Mouse (Mus musculus) layer of hippocampus, postnatal 25 days (tissue): ENCODE data around the gene Dok5. TPM values are rescaled to one million over a fixed set of nuclear protein-coding genes. Genes with fewer than 3 reads are reported as not detected.

Experiments used
- DNase-seq, 2 experiments: peaks; one replicate each; pipeline ENCODE4 v3.0.0; 2022; ENCODE audit warnings: mixed read lengths in 2 of 2, low spot score in 1 of 2; ENCODE audit errors: extremely low spot score in 1 of 2
- total RNA-seq, 2 experiments: library from RNA; stranded (reverse); gene quantifications; 2 replicates each; pipeline ENCODE4 v1.2.3; 2021

Gene Dok5
- total RNA-seq, 2 experiments from 2014 or later: 14.8 to 15.6 TPM

DNA sequence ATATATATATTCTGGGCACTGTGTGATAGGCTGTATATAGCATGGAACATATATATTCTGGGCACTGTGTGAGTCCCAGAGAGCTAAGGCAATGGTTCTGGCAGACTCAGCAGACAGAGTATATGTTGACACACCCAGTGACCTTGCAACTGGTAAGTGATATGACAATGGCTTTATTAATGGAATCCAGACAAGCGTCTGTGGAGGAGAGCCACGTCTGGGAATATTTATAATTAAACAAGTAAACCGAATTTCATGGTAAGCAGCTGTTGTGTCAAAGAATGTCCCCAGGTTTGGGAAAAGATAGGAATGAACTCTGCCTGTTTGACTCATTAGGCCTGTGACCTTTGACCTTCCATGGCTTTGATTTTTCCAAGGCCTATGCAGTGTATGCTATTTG, 2.8 kb downstream of the Dok5 start:
- DNase-seq: no peak

DNA sequence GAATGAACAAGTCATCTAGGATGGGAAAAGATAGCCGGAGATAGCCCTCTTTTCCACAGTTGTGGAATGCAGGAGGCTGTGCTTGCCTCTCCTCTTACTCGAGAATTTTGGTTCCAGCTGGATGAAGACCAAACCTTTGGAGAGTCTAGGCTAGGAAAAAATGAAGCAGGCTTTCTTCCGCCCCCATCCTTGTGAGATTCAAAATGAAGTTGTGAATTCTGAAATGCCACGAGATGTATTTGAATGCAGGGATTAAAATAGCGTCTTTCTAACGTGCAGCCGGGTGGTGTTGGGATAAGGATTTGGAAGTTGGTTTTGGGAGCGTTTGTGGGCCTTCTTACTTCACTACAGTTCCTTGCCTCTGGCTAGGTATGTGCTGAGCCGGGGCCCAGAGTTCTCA, 6.8 kb downstream of the Dok5 start:
- no peak for DNase-seq

DNA sequence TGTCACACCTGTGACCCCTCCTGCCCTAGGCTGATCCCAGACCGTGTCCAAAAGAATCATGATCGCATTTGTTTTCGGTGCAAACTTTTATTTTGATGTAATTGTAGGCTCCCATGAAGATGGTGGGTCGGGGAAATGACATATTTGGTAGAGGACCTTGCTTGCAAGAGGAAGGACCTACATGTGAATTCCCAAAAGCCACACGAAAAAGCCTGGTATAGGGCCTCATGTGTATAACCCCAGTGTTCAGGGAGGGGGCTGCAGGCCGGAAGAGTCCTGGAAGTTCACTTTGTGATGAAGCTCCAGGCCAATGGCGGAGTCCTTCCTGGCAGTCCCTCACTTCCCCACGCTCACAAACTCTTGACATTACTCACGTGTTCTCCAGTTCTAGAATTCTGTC, 7.3 kb downstream of the Dok5 start:
- DNase-seq: no peak

DNA sequence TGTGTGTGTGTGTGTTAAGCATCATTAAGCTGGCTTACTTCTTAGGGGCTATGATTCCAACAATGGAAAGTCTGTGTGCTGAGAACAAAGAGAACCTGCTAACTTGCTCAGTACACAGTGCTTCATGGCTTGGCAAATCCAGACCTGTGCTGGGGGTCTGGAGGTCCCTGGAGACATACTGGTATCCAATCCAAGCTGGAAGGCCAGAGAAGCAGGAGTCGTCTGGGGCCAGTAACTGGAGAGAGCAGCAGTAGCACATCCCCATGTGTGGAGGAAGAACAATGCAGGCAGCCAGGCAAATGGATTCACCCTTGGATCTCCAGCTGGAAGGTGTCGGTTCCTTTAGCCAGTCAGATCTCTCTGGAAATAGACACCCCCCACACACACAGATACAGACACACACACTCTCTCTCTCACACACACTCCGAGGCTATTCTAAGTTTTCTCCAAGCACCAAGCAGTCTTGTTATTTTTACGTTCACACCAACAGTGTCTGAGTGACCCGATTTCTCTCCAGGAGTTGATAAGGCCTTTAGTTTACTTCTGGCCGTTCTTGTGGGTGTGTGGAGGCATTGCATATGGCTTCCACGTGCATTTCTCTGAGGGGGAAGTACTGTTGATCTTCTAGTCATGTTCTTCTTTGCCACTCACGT, 8.2 kb downstream of the Dok5 start:
- no peak for DNase-seq

DNA sequence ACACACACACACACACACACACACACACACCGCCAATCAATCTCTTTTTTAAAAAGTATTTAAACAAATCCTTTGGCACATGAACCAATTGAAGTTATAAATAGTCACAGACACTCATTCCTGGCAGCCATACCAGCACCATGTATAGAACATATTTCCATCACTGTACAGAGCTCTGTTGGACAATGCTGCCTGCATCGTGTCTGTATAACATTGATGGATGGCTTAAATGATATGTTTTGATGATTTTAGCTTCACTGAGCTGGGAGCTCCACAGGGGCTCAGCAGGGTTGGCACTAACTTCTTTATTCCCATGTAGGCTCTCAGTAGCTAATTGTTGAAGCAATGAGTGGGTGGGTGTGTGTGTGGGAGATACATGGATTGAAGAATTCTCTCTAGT, 11.9 kb downstream of the Dok5 start:
- no peak for DNase-seq

DNA sequence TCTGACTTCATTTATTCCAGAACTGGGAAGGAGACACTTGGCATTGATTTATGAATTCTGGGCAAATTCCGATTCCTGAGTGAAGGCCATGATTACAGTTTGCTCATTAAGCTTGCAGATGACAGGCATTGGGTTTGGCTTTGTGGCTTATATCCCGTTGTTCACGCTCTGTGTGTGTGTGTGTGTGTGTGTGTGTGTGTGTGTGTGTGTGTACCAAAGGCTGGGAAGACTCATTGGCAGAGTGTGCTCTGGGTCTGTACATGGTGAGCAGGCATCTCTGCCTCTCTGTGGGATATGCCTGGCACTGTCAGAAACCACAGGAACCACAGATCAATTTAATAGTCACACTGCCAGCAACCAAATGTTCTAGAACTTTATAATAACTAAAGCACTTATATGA, 17.3 kb downstream of the Dok5 start:
- DNase-seq: no peak

DNA sequence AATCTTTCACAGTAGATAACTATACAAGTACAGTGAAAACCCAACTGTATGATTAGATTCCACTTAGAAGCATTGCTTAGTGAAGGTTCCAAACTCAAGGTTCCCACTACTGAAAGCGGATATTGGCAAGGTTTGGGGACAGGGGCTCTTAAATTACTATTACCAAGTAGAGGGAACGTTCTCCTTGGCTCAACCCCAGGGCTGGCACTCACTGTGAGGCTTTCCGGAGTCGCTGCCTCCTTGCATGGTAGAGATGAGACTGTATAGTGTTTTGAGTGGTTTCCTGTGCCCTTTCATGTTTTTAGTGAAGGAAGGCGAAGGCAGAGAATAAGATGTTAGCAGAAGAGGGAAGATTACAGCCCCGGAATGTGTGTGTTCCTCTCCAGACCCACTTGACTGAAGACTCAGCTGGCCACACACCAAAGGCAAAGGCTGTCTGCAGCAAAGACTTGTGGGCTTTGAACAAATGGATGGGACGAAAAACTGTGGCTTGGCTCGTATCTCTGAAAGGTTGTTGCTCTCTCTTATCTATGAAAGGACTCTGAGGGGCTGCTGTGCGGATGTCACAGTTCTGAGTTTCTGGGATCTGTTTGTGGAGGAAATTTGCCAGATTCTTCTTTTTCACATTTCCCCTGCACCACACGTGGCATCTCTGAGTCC, 20.7 kb downstream of the Dok5 start:
- DNase-seq: no peak

DNA sequence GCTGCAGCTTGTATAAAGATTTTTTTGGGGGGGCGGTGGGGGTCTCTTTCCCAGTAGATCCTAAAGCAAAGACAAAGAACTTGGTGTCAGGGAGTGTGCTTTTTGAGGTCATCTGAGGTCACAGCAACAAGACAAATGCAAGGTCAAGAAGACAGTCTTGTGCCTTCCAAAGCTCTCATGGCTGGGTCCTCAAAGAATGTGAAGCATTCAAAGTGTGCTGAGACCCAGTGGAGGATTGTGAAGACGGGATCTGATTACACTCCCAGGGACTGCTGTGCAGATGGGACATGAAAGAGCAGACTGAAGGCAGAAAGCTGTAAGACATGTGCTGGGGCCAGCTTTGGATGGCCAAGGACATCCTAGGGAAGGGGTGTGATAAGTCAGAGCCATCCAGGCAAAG, 24.2 kb downstream of the Dok5 start:
- DNase-seq: no peak

DNA sequence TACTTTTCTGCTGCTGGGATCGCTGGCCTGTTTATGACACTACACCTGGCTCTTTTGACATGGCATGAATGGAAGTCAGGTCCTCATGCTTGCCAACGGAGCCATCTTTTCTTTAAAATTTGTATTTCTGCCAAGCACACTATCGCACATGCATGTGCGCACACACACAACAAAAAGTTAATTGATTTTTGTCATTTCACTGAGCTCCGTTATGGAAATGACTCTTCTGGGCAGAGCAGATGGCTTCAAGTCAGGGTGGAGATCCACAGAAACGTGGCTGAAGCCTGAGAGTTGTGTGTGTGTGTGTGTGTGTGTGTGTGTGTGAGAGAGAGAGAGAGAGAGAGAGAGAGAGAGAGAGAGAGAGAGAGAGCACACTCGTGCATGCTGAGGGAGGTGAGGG, 25.1 kb downstream of the Dok5 start:
- no peak for DNase-seq

DNA sequence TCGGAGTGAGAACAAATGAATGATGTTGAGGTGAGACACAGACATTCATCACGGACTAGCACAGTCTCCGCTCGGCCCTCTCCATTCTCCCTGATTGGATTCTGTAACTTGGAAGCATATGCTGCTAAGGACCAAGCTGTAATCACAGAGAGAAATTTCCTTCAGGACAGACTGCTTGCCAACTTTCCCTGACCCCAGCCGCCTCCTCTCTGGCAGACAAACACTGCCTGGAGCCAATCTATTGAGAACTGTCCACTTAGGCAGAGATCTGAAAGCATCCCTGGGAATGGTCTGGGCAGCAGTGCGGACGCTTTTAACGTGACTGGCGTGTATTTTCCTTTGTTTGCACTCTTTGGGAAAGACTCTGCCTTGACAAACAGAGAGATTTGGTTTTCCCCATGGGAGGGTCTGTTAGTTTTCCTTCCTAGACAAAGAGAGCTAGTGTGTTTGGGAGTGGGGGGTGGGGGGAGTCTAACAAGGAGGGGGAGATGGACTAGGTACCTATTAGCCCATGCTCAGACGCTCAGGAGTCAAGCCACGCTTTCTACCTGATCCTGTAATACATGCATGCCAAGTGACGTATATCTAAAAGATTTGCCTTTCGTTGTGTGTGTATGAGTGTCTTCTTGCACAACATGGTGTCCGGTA, 25.7 kb downstream of the Dok5 start:
- DNase-seq: no peak

DNA sequence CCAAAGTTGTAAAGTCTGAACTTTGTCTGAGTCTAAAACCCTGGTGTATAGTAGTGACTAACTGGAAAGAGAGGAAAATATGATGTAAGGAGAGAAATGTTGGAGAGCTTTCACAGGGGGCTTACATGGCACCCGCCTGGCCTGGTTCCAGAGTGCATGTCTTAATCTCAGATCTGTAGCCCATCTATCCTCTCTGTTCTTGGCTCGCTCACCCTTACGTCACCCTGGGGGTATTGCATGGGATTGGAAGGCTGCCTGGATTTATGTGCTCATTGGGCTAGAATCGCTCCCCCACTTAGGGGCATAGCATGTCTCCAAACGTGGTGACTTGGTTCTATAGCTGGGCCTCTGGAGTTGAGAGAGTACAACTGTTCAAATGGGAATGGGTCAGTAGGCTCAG, 26.6 kb downstream of the Dok5 start:
- DNase-seq: no peak

DNA sequence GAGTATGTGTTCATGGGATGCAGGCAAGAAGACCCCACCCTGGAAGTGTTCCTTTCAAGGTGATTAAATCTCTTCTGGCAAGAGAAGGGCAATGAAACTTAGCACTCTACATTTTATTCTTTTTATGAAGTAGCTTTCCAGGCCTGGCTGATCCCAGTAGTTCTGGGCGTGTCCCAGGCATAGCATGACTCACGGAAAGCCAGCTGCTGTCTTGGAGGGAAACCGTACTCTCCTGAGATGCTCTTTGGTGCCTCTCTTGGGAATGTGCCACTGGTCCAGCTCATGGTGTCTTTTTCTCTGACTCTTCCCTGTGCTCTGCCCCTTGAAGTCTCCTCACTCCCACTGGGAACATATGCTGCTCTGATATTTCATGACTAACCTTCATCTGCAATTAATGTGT, 33.1 kb downstream of the Dok5 start:
- DNase-seq: no peak

DNA sequence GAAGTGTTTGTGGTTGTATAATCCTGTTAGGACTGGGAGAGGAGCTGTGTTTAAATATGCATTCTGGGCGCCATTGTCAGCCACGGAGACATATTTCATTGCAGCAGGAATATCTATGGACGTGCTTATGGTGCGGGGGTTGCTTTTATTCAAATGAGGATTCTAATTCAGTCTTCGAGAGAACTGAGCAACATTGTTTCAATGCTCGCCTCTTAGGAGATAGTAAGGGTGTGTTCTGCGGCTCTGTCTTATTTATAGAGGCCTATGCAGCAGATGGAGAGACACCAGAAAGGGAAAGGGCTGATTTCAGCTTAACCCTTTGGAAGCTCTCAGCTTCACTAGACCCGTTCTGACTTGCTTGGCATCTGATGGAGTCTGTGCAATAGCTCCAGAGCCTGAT, 35.6 kb downstream of the Dok5 start:
- DNase-seq: no peak

DNA sequence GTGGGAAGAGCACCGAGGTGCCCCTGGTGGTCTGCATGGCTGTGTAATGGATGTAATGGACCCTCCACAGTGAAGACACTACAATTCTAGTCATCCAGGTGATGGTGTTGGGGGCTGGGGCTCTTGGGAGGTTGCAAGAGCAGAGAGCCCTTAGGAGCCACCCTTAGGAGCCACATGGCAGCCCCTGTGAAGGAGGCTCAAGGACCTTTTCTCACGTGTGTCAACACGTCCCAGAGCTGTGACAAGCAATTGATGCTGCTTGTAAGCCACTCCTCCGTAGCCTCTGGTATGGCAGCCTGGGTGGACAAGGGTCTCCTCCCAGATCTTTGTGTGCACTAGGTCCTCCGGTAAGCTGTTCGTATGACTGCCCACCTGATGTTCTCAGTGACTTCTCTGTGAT, 37.1 kb downstream of the Dok5 start:
- no peak for DNase-seq

DNA sequence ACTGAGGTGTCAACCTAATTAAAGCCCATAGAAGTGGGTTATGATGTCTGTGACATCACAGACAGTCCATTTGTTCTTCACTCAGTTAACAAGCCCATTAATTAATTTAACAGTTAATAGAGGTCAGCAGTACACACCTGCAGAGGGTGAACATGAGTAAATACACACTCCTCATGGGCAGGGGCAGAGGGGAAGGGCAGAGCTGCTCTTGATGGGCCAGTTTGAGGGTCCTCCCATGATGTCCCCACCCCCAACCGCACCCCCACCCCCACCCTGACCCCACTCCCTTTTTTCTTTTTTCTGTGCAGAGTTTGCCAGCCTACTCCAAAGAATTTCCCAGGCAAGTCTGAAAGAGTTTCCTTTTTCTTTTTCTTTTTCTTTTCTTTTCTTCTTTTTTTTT, 39.9 kb downstream of the Dok5 start:
- DNase-seq: no peak

DNA sequence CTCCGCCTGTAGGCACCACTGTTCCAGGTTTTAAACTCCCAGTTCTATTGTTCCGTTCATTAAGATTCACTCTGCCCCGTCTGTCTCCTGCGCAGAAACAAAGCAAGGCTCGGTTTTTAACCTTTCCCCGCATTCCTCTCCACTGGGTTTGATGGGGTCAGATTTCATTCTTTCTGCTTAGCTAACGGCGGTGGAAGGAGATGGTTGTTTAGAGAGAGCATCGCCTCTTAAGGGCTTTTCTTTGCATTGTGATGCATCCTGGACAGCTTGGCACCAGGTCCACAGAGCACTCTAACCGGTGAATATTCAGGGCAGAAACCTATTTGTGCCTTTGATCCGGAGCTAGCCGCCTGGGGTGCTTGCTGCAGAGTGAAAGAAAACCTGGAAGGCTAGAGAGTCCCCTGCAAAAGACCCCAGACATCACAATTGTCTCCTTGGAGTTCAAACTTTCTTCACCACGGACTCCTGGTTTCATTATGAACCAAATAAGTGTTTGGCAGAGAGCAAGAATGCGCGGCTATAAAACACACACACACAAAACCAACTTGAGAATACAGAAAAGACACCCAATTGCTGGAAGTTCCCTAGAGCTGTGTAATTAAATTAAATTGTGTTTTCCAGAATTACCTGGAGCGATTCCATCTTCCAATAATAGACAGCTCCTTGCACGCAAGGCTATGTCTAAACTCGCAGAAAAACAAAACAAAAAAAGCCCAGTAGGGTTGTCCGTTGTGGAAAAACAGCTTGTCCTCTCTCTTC, 40.7 kb downstream of the Dok5 start:
- DNase-seq: no peak

DNA sequence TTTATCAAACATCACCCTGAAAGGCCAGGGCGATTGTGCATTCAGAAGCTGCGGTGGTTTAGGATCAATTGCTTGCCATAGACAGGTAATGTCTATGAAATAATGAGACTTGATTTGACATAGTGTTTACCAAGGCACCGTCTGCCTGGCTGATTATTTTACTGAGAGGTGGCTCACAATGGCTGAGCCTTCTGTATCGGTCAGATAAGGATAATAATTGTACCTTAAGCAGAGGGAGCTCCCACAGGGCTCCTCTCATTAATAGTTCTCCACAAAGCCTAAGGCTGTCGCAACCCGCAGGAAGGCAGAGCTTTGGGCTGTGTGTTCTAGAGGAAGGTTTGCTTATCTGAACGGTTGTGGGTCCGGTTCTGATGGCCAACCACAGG, 41.3 kb downstream of the Dok5 start:
- no peak for DNase-seq

DNA sequence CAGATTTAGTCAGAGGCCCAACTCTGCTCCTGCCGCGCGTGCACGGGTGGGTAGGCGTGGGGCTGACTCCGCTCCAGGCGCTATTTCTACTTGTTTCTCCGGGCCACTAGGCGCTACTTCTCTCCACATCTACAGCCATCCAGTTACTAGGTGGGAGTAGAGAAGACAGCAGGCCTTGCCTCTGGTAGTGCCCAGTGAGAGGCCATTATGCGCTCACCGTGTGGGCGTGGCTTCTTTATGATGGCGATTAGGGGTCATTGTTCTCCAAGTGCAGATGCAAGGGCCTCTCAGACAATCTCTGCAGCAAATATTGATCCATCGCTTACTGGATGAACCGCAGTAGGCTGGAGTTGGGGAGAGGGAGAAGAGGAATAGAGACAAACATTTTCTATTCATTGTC, 44.0 kb downstream of the Dok5 start:
- DNase-seq: no peak

DNA sequence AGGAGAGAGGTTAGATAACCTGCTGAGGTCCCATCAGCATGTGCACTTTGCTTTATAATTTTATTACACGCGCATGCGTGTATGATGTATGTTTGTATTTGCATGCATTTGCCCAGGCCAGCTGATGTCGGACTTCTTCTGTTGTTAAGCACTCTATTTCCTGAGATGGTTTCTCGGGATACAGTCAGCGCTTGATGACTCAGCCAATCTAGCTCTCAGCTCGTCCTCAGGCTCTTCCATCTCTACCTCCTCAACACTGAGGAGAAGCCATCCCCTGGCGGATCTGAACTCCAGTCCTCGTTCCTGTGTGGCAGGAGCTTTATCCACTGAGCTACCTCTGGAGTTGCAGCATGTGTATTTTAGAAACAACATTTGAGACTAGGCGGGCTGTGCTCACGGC, 44.5 kb downstream of the Dok5 start:
- no peak for DNase-seq

DNA sequence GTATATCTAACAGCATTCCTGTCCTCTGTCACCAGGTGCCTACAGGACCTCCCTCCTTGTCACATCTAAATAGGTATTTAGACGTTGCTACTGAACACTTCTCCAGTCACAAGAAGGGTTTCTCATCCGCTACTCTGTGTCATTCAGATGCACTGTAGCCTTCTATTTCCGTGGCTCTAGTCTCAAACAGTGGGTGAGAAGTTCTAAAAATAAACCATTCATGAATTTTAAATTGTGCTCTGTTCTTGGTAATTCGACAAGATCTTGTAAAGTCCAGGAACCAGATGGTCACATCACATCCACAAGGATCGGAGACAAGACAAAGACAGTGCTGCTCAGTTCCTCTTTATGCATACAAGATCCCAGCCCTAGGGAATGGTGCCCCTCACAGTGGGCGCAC, 46.0 kb downstream of the Dok5 start:
- DNase-seq: no peak

DNA sequence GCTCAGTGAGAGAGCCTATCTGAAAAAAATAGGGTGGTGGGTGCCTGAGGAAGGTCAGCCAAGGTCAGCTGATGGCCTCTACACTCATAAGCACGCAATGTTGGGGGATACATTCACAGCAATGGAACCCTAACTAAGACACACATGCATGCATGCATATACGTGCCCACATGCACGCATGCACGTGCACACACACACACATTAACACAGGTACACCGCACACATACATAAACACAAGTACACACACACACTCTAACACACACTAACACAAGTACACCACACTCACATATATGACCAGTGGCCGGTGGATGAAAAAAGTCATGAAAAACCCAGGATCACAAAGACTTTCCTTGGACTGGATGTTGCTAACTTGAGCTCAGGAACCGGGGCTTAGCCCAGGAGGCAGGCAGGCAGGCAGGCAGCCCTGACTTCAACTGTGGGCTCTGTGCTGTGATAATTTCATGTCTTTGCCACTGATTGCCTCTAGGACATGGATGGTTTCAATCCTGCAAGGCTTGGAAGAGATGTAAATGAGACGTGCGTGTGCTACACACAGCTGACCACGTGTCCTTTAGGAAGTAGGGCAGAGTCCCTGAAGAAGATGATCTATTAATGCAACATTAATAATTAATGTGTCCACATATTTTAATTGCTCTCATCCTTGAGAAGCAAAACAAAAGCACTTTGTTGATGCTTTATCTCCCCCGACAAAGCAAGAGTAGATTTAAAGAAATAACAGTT, 48.6 kb downstream of the Dok5 start:
- DNase-seq: no peak
